Mouse (Mus musculus) lung, postnatal 10 days (tissue): ENCODE data around the gene Plekhj1.
"Not testable (repeated sequence)": the region's sequence is repeated elsewhere in the genome, so short reads cannot be mapped to it uniquely, and the experiment has no call there.

Source experiments
- DNase-seq: peaks from one replicate; pipeline ENCODE4 v3.0.0; 2021

The Plekhj1 gene

GRCm38 (mm10) chr10:80824827-80825226, 26.4 kb upstream of the Plekhj1 start:
- no peak for DNase-seq

- no peak for DNase-seq
Measured at GRCm38 (mm10) chr10:80823847-80824643, 25.6 kb upstream of the Plekhj1 start.

- no peak for DNase-seq
Measured at GRCm38 (mm10) chr10:80823316-80823715, 24.9 kb upstream of the Plekhj1 start.

GRCm38 (mm10) chr10:80822528-80822927, 24.1 kb upstream of the Plekhj1 start:
- DNase-seq = no peak

- peak; percentile 62 for DNase-seq
Measured at GRCm38 (mm10) chr10:80821991-80822390, 23.6 kb upstream of the Plekhj1 start.

- no peak for DNase-seq
Measured at GRCm38 (mm10) chr10:80819406-80819805, 21.0 kb upstream of the Plekhj1 start.

- no peak for DNase-seq
Measured at GRCm38 (mm10) chr10:80818599-80819281, 20.3 kb upstream of the Plekhj1 start.

- not testable (repeated sequence) for DNase-seq
Measured at GRCm38 (mm10) chr10:80817955-80818354, 19.5 kb upstream of the Plekhj1 start.

- no peak for DNase-seq
Measured at GRCm38 (mm10) chr10:80817164-80817563, 18.7 kb upstream of the Plekhj1 start.

GRCm38 (mm10) chr10:80816303-80816702, 17.9 kb upstream of the Plekhj1 start:
- not testable (repeated sequence) for DNase-seq

- DNase-seq = no peak
Measured at GRCm38 (mm10) chr10:80814800-80815199, 16.4 kb upstream of the Plekhj1 start.

- no peak for DNase-seq
Measured at GRCm38 (mm10) chr10:80813366-80813765, 14.9 kb upstream of the Plekhj1 start, which contains the start of gene Jsrp1. Gene Jsrp1 (minus strand): TSS chr10:80813498.

GRCm38 (mm10) chr10:80812391-80813041, 14.1 kb upstream of the Plekhj1 start:
- DNase-seq = no peak

- DNase-seq = no peak
Measured at GRCm38 (mm10) chr10:80810084-80810483, 11.7 kb upstream of the Plekhj1 start.

GRCm38 (mm10) chr10:80808985-80809632, 10.7 kb upstream of the Plekhj1 start:
- DNase-seq = no peak

GRCm38 (mm10) chr10:80808099-80808984, 9.9 kb upstream of the Plekhj1 start:
- DNase-seq = no peak

- peak; percentile 75 for DNase-seq
Measured at GRCm38 (mm10) chr10:80807057-80807627, 8.7 kb upstream of the Plekhj1 start.

GRCm38 (mm10) chr10:80806341-80807056, 8.1 kb upstream of the Plekhj1 start:
- DNase-seq = no peak

- peak; percentile 83 for DNase-seq
Measured at GRCm38 (mm10) chr10:80805925-80806324, 7.5 kb upstream of the Plekhj1 start.

- no peak for DNase-seq
Measured at GRCm38 (mm10) chr10:80805322-80805721, 6.9 kb upstream of the Plekhj1 start.

- no peak for DNase-seq
Measured at GRCm38 (mm10) chr10:80804916-80805315, 6.5 kb upstream of the Plekhj1 start, which contains the start of gene Amh. Gene Amh (plus strand): TSS chr10:80805243.
